In the genomic region with DNA sequence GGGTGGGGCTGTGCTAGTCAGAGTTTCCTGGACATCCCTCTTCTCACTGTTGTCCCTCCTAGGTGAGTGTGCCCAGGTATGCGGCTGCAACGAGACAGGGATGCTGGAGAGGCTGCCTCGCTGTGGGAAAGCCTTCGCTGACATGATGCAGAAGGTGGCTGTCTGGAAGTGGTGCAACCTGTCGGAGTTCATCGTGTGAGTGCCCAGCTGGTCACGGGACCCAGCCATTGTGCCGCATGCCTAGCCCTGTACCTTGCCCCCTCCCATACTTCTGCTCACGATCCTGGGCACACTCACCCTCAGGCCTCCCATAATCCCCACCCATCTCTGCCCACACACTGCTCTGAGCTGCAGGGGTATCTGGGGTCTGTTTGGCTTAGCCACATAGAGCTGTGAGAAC, we compare ENCODE assay signal across 42 mouse cellular contexts. TPM values are rescaled to one million over a fixed set of nuclear protein-coding genes. Genes with fewer than 3 reads are reported as not detected.
"Had no signal": no experiment of that assay in that cellular context is flagged by ENCODE, and none has a peak within 500 bp of the region (broad histone marks: within the 10 kb centered on the region; RNA-seq: fewer than 3 reads in every experiment).

No protein-coding gene starts in this region.

- H3K36me3 ChIP-seq: heart, embryonic 12.5 days; heart, embryonic 13.5 days; heart, embryonic 15.5 days; hindbrain, embryonic 10.5 days; hindbrain, embryonic 12.5 days; hindbrain, embryonic 13.5 days; hindbrain, embryonic 15.5 days; intestine, embryonic 15.5 days; kidney, embryonic 15.5 days had no signal

- H3K4me3 ChIP-seq: heart, embryonic 12.5 days; heart, embryonic 13.5 days; heart, embryonic 15.5 days; hindbrain, embryonic 10.5 days; hindbrain, embryonic 12.5 days; hindbrain, embryonic 13.5 days; hindbrain, embryonic 15.5 days; intestine, embryonic 15.5 days; kidney, embryonic 15.5 days; layer of hippocampus, adult 2 months; left cerebral cortex, adult 2 months had no signal

- H3K9ac ChIP-seq: heart, embryonic 12.5 days; heart, embryonic 13.5 days; heart, embryonic 15.5 days; hindbrain, embryonic 12.5 days; hindbrain, embryonic 13.5 days; hindbrain, embryonic 14.5 days; hindbrain, embryonic 15.5 days; intestine, embryonic 15.5 days; kidney, embryonic 15.5 days had no signal

- H3K4me1 ChIP-seq: heart, embryonic 15.5 days; hindbrain, embryonic 15.5 days had no signal

- H3K27me3 ChIP-seq: hindbrain, embryonic 15.5 days; intestine, embryonic 15.5 days; kidney, embryonic 15.5 days had no signal

- DNase-seq: heart, postnatal 36 days; heart, postnatal 4 days; kidney, postnatal 10 days; layer of hippocampus, adult 9-11 months; layer of hippocampus, postnatal 36 days had no signal

- H3K27ac ChIP-seq: heart, embryonic 13.5 days; heart, embryonic 15.5 days; hindbrain, embryonic 10.5 days; hindbrain, embryonic 12.5 days; hindbrain, embryonic 13.5 days; hindbrain, embryonic 14.5 days; hindbrain, embryonic 15.5 days; hindbrain, postnatal 0 days; intestine, embryonic 15.5 days; kidney, embryonic 15.5 days; kidney, postnatal 0 days; layer of hippocampus, adult 2 months; left cerebral cortex, adult 2 months had no signal

RNA-seq across cellular contexts. Expression of a gene that starts 16.4 kb away (rescaled TPM):
- total RNA-seq: hematopoietic stem cell, adult 5-6 weeks had no signal

RNA-seq across cellular contexts. Expression of a gene that starts 36.3 kb away (rescaled TPM):
- total RNA-seq: heart, postnatal 14 days; heart, postnatal 25 days; heart, postnatal 36 days; heart, postnatal 4 days; hematopoietic stem cell, adult 5-6 weeks; hindbrain, postnatal 0 days; layer of hippocampus, adult 18-20 months; layer of hippocampus, adult 2 months; layer of hippocampus, adult 8-10 months; layer of hippocampus, postnatal 10 days; layer of hippocampus, postnatal 14 days; layer of hippocampus, postnatal 25 days; layer of hippocampus, postnatal 36 days; left cerebral cortex, adult 18-20 months; left cerebral cortex, adult 2 months; left cerebral cortex, adult 8-10 months; left cerebral cortex, postnatal 10 days had no signal
- polyA plus RNA-seq: heart, embryonic 11.5 days; heart, embryonic 12.5 days; heart, embryonic 13.5 days; heart, embryonic 14.5 days; heart, embryonic 15.5 days; heart, embryonic 16.5 days; heart, postnatal 0 days; hindbrain, embryonic 10.5 days; hindbrain, embryonic 11.5 days; hindbrain, embryonic 12.5 days; hindbrain, embryonic 13.5 days; hindbrain, embryonic 14.5 days; hindbrain, embryonic 15.5 days; hindbrain, embryonic 16.5 days; hindbrain, postnatal 0 days; inflammation-experienced regulatory T-cells, adult 6 months; intestine, embryonic 14.5 days; intestine, embryonic 15.5 days; intestine, embryonic 16.5 days; kidney, embryonic 14.5 days; kidney, embryonic 15.5 days; kidney, embryonic 16.5 days; kidney, postnatal 0 days; large intestine, adult 2 months had no signal
